8 mouse cellular contexts compared by ENCODE assay signal in the genomic region with DNA sequence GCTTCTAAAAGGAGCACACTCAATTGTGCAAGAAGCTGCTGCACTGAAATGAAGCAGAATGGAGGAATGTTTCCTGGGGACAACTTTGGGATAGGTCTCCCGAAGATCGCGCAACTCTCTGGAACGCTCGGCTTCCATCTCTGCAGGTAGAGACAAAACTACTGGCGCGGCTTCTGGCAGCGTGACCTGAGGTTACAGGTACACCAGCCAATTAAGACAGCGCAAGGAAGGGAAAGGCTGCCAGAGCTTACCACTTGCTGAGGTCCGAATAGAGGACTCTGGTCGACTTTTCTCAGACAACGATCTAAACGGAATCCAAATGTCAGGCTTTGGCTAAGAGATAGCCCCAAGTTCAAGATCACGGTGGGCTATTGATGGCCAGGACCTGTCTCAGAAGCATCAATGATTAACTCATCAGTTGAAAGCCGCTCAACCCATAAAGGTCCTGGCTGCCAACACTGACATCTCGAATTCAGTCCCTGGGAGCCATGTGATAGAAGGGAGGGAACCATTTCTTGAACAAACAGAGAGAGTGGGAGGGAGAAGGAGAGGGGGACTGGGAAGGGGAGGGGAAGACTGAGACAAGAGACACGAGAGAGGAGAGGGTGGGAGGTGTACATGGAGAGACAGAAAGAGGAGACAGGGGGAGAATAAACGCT. TPM values are rescaled to one million over a fixed set of nuclear protein-coding genes. Genes with fewer than 3 reads are reported as not detected.
DNase-seq lines count a peak whose midpoint lies in the region; ATAC-seq and TF ChIP-seq lines count a peak whose summit lies in the region.

Gene Marc2, minus strand, starts transcription at position 360 of the 659 bp plus-strand sequence.

- no peaks in the 10 kb centered on the region for H3K36me3 ChIP-seq in forebrain, embryonic 12.5 days (replicated peaks)
- no peaks in the 10 kb centered on the region for H3K36me3 ChIP-seq in midbrain, embryonic 15.5 days (replicated peaks)

- H3K27ac ChIP-seq in layer of hippocampus, adult 2 months = peak within 1 kb of the TSS; percentile 96
- peak within 1 kb of the TSS; percentile 64 for H3K27ac ChIP-seq in forebrain, embryonic 12.5 days
- H3K27ac ChIP-seq in midbrain, embryonic 15.5 days = peak within 1 kb of the TSS; percentile 67

- TF ChIP-seq CTCF in layer of hippocampus, adult 2 months (conservative IDR thresholded peaks at IDR 0.05) = no peak

- ATAC-seq in activated CD4-positive, CD25-positive, alpha-beta regulatory T cell, adult 4 months = no peak
- ATAC-seq in forebrain, embryonic 12.5 days (ENCODE audit: low FRiP score) = peak; percentile 34; the same call in 1 of the 2 replicates
- peak; percentile 7 to 8; a peak in 2 of 4 replicates for ATAC-seq in hematopoietic stem cell, adult 5-6 weeks (replicated peaks in 1 of 2; ENCODE audit: insufficient read depth in 1 of 2, low FRiP score in 2 of 2, low TSS enrichment in 1 of 2, low read depth in 1 of 2, poor library complexity in 2 of 2, severe bottlenecking in 2 of 2)
- peak; percentile 37; the same call in 1 of the 2 replicates for ATAC-seq in midbrain, embryonic 15.5 days (replicated peaks)

- peak within 1 kb of the TSS; percentile 93 for H3K4me3 ChIP-seq in layer of hippocampus, adult 2 months
- H3K4me3 ChIP-seq in forebrain, embryonic 12.5 days (replicated peaks) = peak within 1 kb of the TSS; percentile 82
- peak within 1 kb of the TSS; percentile 91 for H3K4me3 ChIP-seq in midbrain, embryonic 15.5 days

- no peak for DNase-seq in layer of hippocampus, adult 2 months (ENCODE audit: low spot score in 2 of 2)
- no peak for DNase-seq in layer of hippocampus, adult 11-12 months (ENCODE audit: low spot score)
- no peak for DNase-seq in left cerebral cortex, postnatal 10 days (ENCODE audit: extremely low spot score in 1 of 2, low spot score in 2 of 2)
- no peak for DNase-seq in frontal cortex, postnatal 25 days (ENCODE audit: low spot score in 2 of 2)

- H3K27me3 ChIP-seq in forebrain, embryonic 12.5 days = peaks cover 46% of the 10 kb centered on the region
- H3K27me3 ChIP-seq in midbrain, embryonic 15.5 days (replicated peaks) = peaks cover 9% of the 10 kb centered on the region

- no peaks in the 10 kb centered on the region for H3K9me3 ChIP-seq in forebrain, embryonic 12.5 days
- no peaks in the 10 kb centered on the region for H3K9me3 ChIP-seq in midbrain, embryonic 15.5 days

- H3K4me2 ChIP-seq in forebrain, embryonic 12.5 days = peak within 1 kb of the TSS; percentile 83
- peak within 1 kb of the TSS; percentile 95 for H3K4me2 ChIP-seq in midbrain, embryonic 15.5 days

- 5% methylated on average over 18 of the region's 18 CpGs for WGBS in forebrain, embryonic 12.5 days
- 5% methylated on average over 18 of the region's 18 CpGs for whole genome bisulfite sequencing in midbrain, embryonic 15.5 days

- H3K4me1 ChIP-seq in forebrain, embryonic 12.5 days = peaks cover 22% of the 10 kb centered on the region
- peaks cover 25% of the 10 kb centered on the region for H3K4me1 ChIP-seq in midbrain, embryonic 15.5 days

- intact Hi-C loops in left cerebral cortex, postnatal 10 days (cut with DNase I) = no loop called here

- peak within 1 kb of the TSS; percentile 87 for H3K9ac ChIP-seq in forebrain, embryonic 12.5 days
- peak within 1 kb of the TSS; percentile 84 for H3K9ac ChIP-seq in midbrain, embryonic 15.5 days

RNA-seq across cellular contexts. Expression of gene Marc2, which starts in this region (rescaled TPM):
- 100 to 1,000 TPM; 103 to 120 TPM for total RNA-seq in layer of hippocampus, adult 2 months (2021)
- polyA plus RNA-seq in activated CD4-positive, CD25-positive, alpha-beta regulatory T cell, adult 4 months (2017; shearing (Covaris generic)) = 10 to 100 TPM; 31.5 to 33.8 TPM
- polyA plus RNA-seq in forebrain, embryonic 12.5 days (2016; fragmentation: Nextera tagmentation; extraction: Ambion mirVana) = 89.0 and 98.1 TPM in 2 replicates
- 66.2 and 74.8 TPM in 2 replicates for total RNA-seq in hematopoietic stem cell, adult 5-6 weeks (2017)
- 10 to 100 TPM; 96.8 to 98.6 TPM for total RNA-seq in left cerebral cortex, postnatal 10 days (2021)
- polyA plus RNA-seq in midbrain, embryonic 15.5 days (2015; fragmentation: Nextera tagmentation; extraction: Ambion mirVana) = 96.7 and 117 TPM in 2 replicates
